ENCODE assay signal across 22 mouse cellular contexts in genomic region chr13:9389334-9389733, GRCm38 (mm10).
A peak's percentile ranks its signal among the peaks of the same experiment; 100 is the strongest.
DNase-seq lines count a peak whose midpoint lies in the region; ATAC-seq and TF ChIP-seq lines count a peak whose summit lies in the region.
"Had no signal": no experiment of that assay in that cellular context is flagged by ENCODE, and none has a peak within 500 bp of the region (broad histone marks: within the 10 kb centered on the region; RNA-seq: fewer than 3 reads in every experiment).

No protein-coding gene starts in this region.

- WGBS in heart, postnatal 0 days = 94% methylated on average over 1 of the region's 1 CpGs
- 81% methylated on average over 1 of the region's 1 CpGs for WGBS in lung, embryonic 14.5 days

- H3K36me3 ChIP-seq in heart, postnatal 0 days (replicated peaks; ENCODE audit: control insufficient read depth, insufficient read depth, low read length) = no peaks in the 10 kb centered on the region
- H3K36me3 ChIP-seq in lung, embryonic 14.5 days (ENCODE audit: insufficient read depth) = no peaks in the 10 kb centered on the region
- H3K36me3 ChIP-seq: forebrain, embryonic 12.5 days; G1E; heart, embryonic 12.5 days; midbrain, embryonic 12.5 days had no signal

- no peak for DNase-seq in heart, postnatal 0 days (ENCODE audit: low spot score)
- no peak for DNase-seq in heart, adult 11 months
- DNase-seq in lung, embryonic 14.5 days = peak; percentile 4
- no peak for DNase-seq in lung, postnatal 10 days
- DNase-seq in ES-CJ7 (ENCODE audit: low read depth, low spot score) = peak; percentile 25
- no peak for DNase-seq in right cerebral cortex, postnatal 14 days
- DNase-seq in cerebellum, postnatal 4 days (ENCODE audit: low spot score in 2 of 2) = no peak
- DNase-seq: cerebellum, adult 8-10 months; kidney, adult 18-20 months; kidney, postnatal 10 days; left cerebral cortex, postnatal 4 days; liver; lung, adult 18-20 months; thymus, postnatal 36 days had no signal

- H3K9ac ChIP-seq in heart, postnatal 0 days (replicated peaks; ENCODE audit: low read depth, low read length) = no peak overlapping the region
- H3K9ac ChIP-seq in lung, embryonic 14.5 days = no peak overlapping the region
- H3K9ac ChIP-seq: forebrain, embryonic 12.5 days; heart, embryonic 12.5 days; hindbrain, embryonic 14.5 days; midbrain, embryonic 12.5 days had no signal

- no peaks in the 10 kb centered on the region for H3K9me3 ChIP-seq in heart, postnatal 0 days (replicated peaks; ENCODE audit: control insufficient read depth, low read length)
- no peaks in the 10 kb centered on the region for H3K9me3 ChIP-seq in lung, embryonic 14.5 days (ENCODE audit: low read depth, low read length)
- H3K9me3 ChIP-seq: G1E; heart, embryonic 12.5 days had no signal

- no peaks in the 10 kb centered on the region for H3K27me3 ChIP-seq in heart, postnatal 0 days (ENCODE audit: control insufficient read depth, insufficient read depth, low read length)
- H3K27me3 ChIP-seq in lung, embryonic 14.5 days (ENCODE audit: insufficient read depth, low read length) = no peaks in the 10 kb centered on the region
- H3K27me3 ChIP-seq: forebrain, embryonic 12.5 days; heart, embryonic 12.5 days; midbrain, embryonic 12.5 days had no signal

- no peak overlapping the region for H3K4me2 ChIP-seq in heart, postnatal 0 days (ENCODE audit: low read depth, low read length)
- H3K4me2 ChIP-seq in lung, embryonic 14.5 days = no peak overlapping the region
- H3K4me2 ChIP-seq: forebrain, embryonic 12.5 days; heart, embryonic 12.5 days; hindbrain, embryonic 14.5 days; midbrain, embryonic 12.5 days had no signal

- H3K4me1 ChIP-seq in heart, postnatal 0 days (ENCODE audit: control insufficient read depth, insufficient read depth) = no peaks in the 10 kb centered on the region
- H3K4me1 ChIP-seq in lung, embryonic 14.5 days (ENCODE audit: insufficient read depth) = no peaks in the 10 kb centered on the region

- no peak overlapping the region for H3K27ac ChIP-seq in heart, postnatal 0 days (ENCODE audit: low read depth)
- no peak overlapping the region for H3K27ac ChIP-seq in lung, embryonic 14.5 days (ENCODE audit: low read depth)
- H3K27ac ChIP-seq: embryonic facial prominence, embryonic 10.5 days; forebrain, embryonic 12.5 days; hindbrain, embryonic 14.5 days; macrophage; midbrain, embryonic 12.5 days had no signal

- TF ChIP-seq CTCF in heart, postnatal 0 days (IDR thresholded peaks at IDR 0.05; ENCODE audit: low read depth) = peak; percentile 36
- TF ChIP-seq CTCF in lung, embryonic 14.5 days (IDR thresholded peaks at IDR 0.05; ENCODE audit: low read depth) = 0 out of 2 replicates have a peak, but pooled peaks have one; percentile 22

- H3K4me3 ChIP-seq in heart, postnatal 0 days (ENCODE audit: low read depth, low read length) = no peak overlapping the region
- H3K4me3 ChIP-seq in lung, embryonic 14.5 days (ENCODE audit: low read depth, low read length) = no peak overlapping the region
- H3K4me3 ChIP-seq: embryonic facial prominence, embryonic 10.5 days; forebrain, embryonic 12.5 days; heart, embryonic 12.5 days; midbrain, embryonic 12.5 days had no signal

- TF ChIP-seq EP300 in heart, postnatal 0 days (IDR thresholded peaks at IDR 0.05; ENCODE audit: low read depth) = no peak

- peak; percentile 36; the same call in 1 of the 2 replicates for ATAC-seq in heart, postnatal 0 days (ENCODE audit: insufficient read depth, low read depth)
- no peak for ATAC-seq in lung, embryonic 14.5 days (ENCODE audit: insufficient read depth)
- peak; percentile 44; the same call in 1 of the 2 replicates for ATAC-seq in megakaryocyte progenitor cell, adult 5-6 weeks (replicated peaks; ENCODE audit: poor library complexity)

Comparison
In these comparisons a context has a peak if more than half of its experiments do, and no peak if none do; other contexts are left out.
1. DNase-seq: peak in lung, embryonic 14.5 days (single experiment) and ES-CJ7 (single experiment); none in heart, postnatal 0 days (single experiment), heart, adult 11 months (single experiment), lung, postnatal 10 days (single experiment), right cerebral cortex, postnatal 14 days (single experiment) and cerebellum, postnatal 4 days (0 of 2).